Mouse (Mus musculus) c-Kit-positive CD71-positive TER-119-negative erythroid progenitor cells, embryonic 14.5 days (primary cell): ENCODE measurements at regions not wholly inside any gene's neighbourhood (a gene's known extent, or its start where the extent isn't known, plus 50 kb on each side); places are given as distances from the start of the nearest gene placed in this dataset.

Experiments
- DNase-seq: peaks from one replicate; pipeline ENCODE4 v3.0.0-alpha.2; 2013; ENCODE audit warnings: low read depth

- DNase-seq = no peak
Observed at GRCm38 (mm10) chr12:35429473-35429872, 105.4 kb downstream of the Ahr start.

- no peak for DNase-seq
Observed at GRCm38 (mm10) chr12:35419206-35419605, 115.6 kb downstream of the Ahr start.

GRCm38 (mm10) chr12:35417943-35418342 is 116.9 kb downstream of the Ahr start:
- DNase-seq = no peak

DNA sequence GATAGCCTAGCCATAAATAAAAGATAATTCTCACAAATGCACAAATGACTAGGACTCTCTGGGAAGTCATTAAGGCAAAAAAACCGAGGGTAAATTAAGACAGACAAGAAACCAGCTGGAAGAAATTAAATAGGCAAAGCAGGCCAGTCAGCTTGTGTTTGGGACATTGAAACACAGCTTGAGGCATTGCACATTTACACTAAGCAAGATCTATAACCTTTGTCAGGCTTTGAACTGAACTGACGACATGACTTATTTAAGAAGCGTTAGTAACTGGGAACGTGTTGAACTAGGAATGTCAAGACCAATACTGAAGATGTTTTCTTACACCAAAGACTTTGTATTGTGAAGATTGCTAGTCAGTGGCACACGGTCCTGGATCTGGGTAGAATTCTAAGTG is 118.3 kb downstream of the Ahr start:
- DNase-seq = no peak

DNA sequence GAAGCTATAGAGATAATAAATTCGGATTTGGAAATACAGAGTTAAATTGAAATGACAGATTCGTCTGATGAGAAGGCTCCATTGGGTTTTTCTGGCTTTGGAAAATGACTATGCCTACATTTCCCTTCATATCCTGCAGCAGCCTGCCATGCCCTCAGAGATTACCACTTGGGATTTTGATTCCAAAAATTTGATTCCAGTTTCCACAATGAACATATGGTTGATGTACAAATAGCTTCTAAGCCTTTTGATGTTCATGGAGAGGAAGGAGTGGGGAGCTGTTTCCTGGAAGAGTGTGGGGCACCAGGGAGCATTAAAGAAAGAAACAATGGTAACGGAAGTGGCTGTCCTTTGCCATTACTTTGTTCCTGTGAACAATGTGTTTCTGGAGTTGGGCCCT is 122.1 kb downstream of the Ahr start:
- DNase-seq = no peak

GRCm38 (mm10) chr12:35408461-35408860 is 126.4 kb downstream of the Ahr start:
- DNase-seq = no peak

DNA sequence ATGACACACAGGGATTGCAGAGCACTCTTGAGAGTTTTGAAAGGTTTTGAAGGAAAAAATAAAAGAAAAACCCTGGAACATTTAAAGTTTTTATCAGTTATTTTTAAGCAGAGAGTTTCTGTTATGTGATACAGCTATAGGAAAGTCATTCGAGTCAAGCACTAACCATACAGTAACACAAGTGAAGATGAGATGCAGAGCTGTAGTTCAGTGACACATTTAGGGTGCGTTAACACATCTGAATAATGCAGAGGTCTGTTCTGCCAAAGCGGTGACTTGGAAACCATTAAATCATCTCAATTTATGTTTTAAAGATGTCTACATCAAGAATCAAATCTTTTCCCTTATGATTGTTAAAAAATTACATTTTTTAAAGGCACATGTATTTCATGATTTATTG is 126.8 kb downstream of the Ahr start:
- DNase-seq = no peak

GRCm38 (mm10) chr12:35401853-35402252 is 133.0 kb downstream of the Ahr start:
- no peak for DNase-seq

DNA sequence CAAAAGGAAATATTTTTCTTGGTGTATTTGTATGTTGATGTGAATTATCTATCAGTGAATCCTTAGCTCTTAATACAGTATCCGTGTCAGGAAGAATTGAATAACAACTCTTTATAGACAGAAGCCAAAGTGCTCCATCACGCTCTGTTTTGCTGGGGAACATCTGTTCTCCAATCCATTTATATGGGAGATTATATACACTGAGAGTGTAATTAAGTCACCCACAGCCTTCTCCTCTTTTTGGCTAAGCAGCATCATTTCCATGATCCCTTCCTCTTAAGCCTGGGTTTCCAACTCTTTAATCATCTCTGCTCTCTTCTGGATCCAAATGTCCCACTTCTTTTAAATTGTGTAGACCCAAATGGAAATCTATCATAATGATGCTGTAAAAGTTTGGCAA is 133.6 kb downstream of the Ahr start:
- no peak for DNase-seq

DNA sequence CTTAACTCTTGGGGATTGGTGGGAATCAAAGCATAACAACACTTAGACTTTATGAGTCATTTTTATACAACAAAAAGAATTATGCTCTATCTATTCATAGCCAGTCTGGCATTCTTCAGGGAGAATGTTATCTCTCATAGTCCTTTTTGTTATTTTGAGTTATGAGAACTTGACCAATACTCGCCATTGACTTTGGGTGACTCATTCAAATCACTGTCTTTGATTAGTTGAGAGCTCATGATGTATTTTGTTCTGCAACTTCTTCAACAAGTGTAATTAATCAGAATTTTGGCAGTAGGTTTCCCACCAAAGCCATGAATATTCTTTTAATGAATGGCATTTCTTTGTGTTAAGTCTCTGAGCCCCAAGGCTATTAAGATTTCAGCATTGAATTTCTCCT is 139.6 kb downstream of the Ahr start:
- no peak for DNase-seq

- no peak for DNase-seq
Observed at GRCm38 (mm10) chr12:35392111-35392510, 142.7 kb downstream of the Ahr start.

DNA sequence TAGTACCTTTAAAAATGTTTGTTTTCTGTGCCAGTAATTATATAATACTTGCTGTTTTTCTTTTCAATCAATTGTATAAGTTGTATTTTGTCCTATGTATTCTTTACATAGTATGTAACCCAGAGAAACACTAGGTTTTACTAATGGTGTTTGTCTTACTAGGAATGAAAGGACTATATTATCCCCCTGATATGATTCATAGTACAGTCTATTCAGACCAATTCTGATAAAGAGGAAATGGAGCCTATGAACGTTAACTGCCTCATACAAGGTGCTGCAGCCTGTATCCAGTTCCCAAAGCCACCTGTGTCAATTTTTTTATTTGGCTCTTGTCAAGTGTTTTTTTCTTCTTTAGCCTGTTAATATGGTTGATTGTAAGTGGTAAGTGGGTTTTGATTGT is 144.6 kb downstream of the Ahr start:
- no peak for DNase-seq

DNA sequence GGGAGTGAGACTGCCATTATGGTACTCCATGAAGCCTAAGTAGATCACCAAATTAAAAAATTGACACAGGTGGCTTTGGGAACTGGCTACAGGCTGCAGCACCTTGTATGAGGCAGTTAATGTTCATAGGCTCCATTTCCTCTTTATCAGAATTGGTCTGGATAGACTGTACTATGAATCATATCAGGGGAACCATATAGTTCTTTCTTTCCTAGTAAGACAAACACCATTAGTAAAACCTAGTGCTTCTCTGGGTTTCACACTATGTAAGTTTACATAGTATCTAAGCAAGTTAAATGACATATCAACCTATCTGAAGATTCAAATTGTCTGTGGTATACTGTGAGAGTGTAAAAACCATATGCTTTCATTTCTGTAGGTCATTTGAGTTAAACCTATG is 145.0 kb downstream of the Ahr start:
- DNase-seq = no peak

- DNase-seq = no peak
Observed at GRCm38 (mm10) chr12:35384211-35384610, 150.6 kb downstream of the Ahr start.

GRCm38 (mm10) chr12:35377266-35377665 is 157.6 kb downstream of the Ahr start:
- DNase-seq = no peak

DNA sequence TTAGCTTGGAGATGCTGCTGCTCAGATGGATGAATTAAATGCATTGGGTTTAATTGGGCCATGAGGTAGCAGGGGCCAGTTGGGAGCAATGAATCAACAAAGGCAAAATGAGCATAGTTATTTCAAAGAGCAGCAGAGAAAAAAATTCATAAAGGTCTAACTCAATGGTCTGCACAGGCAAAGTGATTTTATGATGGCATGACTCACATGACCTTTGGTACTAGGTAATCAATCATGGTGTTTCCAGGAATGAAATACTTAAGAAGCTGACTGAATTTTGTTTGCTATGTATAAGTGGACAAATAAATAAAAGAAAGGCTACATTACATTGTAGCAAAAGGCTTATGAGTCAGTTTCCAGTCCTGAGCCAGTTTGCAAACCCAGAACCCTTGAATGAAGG is 158.5 kb downstream of the Ahr start:
- DNase-seq = no peak

GRCm38 (mm10) chr12:35357901-35358300 is 176.9 kb downstream of the Ahr start:
- DNase-seq = no peak

DNA sequence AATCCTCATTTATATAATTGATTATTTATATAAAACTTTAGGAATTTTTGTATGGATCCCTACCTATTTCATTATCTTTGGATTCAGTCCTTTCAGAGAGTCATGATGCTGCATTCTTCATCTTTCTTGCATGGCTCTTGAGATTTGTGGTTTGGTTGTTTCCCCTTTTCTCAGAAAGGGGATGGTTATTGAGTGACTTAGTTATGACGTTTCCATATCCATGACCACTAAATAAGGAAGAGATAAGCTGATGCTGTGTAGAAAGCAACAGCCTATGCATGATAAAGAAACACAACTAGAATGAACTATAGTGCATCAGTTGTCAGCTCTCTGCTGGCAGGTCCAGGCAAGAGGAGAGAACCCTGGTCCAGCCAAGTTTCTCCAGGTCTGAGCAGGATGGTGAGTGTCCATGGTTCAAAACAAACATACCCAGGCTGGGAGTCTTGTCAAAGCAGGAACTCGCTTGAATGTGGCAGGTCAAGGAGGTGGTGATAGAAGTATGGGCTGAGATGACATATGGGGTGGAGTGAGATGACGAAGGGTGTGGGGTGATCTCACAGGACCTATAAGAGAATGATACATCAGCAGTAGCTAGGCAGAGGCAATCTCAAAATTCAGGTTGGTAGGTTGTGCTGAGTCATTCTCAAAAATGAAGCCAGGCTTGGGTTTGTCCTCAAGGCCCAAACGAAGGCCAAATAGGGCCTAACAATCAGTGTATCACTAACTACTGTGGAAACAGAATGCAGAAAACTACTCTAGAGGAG is 196.5 kb downstream of the Ahr start:
- no peak for DNase-seq

GRCm38 (mm10) chr12:35336314-35336713 is 198.5 kb downstream of the Ahr start:
- no peak for DNase-seq

- no peak for DNase-seq
Observed at GRCm38 (mm10) chr12:35334344-35335075, 200.3 kb downstream of the Ahr start.

DNA sequence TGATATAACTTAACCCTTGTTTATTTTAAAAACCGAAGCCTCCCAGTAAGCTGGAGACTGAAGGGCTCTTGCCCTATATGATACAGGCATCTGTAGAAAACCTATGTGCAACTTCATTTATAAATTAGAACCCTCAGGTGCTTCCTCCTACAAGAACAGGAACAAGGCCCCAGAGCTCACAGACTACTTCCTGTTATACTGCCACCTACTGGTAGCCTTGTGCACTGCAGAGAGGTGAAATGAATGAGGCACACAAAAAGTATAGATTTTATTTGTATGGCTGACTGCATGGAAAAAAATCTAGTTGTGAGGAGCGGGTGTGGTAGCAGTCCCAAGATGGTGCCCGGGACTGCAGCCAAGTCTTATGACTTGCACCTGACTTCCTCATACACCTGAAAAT is 203.5 kb downstream of the Ahr start:
- DNase-seq = peak; percentile 2

- DNase-seq = no peak
Observed at GRCm38 (mm10) chr12:35329699-35330098, 205.1 kb downstream of the Ahr start.

GRCm38 (mm10) chr12:35319571-35319970 is 215.3 kb downstream of the Ahr start:
- DNase-seq = no peak

DNA sequence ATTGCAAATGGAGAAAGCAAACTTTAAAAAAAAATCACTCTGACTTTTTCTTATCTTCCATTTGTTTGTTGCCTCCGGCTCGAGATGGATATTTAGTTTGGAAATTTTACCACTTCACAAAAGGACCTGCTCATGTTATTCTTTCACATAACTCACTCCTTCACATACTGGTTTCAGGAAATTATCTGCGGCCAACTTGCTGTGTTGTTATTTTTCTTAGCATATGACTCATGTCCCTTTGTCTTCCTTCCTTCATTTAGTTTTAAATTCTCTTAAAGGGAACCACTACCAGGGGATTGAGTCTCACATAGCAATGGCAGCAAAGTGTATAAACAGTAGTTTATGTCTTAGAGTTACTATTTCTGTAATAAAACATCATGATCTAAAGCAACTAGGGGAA is 217.8 kb downstream of the Ahr start:
- no peak for DNase-seq
